Comparison of ENCODE assay signal across 14 mouse cellular contexts in genomic region chr3:115867901-115868300, GRCm38 (mm10).
"Had no signal": no experiment of that assay in that cellular context is flagged by ENCODE, and none has a peak within 500 bp of the region (broad histone marks: within the 10 kb centered on the region; RNA-seq: fewer than 3 reads in every experiment).

No protein-coding gene starts in this region.

- H3K27ac ChIP-seq: kidney, embryonic 15.5 days; left cerebral cortex, adult 2 months; liver, embryonic 14.5 days; macrophage; midbrain, embryonic 12.5 days had no signal

- H3K9ac ChIP-seq: kidney, embryonic 15.5 days; liver, embryonic 14.5 days; liver, postnatal 0 days; lung, embryonic 14.5 days; midbrain, embryonic 12.5 days had no signal

- DNase-seq: kidney, adult 8-10 months; kidney, postnatal 36 days; layer of hippocampus, postnatal 36 days; liver, postnatal 0 days; thymus, adult 2 months; thymus, postnatal 14 days; thymus, postnatal 4 days had no signal

- H3K4me1 ChIP-seq: kidney, embryonic 15.5 days; midbrain, embryonic 12.5 days had no signal

- H3K9me3 ChIP-seq: kidney, embryonic 15.5 days; midbrain, embryonic 12.5 days had no signal

- H3K4me3 ChIP-seq: kidney, embryonic 15.5 days; left cerebral cortex, adult 2 months; midbrain, embryonic 12.5 days had no signal

- H3K36me3 ChIP-seq: kidney, embryonic 15.5 days; midbrain, embryonic 12.5 days had no signal

- ATAC-seq: liver, postnatal 0 days; midbrain, embryonic 16.5 days had no signal

- H3K27me3 ChIP-seq: kidney, embryonic 15.5 days; midbrain, embryonic 12.5 days had no signal

- H3K4me2 ChIP-seq: kidney, embryonic 15.5 days; lung, embryonic 14.5 days; midbrain, embryonic 12.5 days had no signal
